Mouse (Mus musculus): ENCODE measurements around the gene AI837181. TPM values are rescaled to one million over a fixed set of nuclear protein-coding genes. Genes with fewer than 3 reads are reported as not detected.

AI837181 gene
- polyA plus RNA-seq, 1 experiment from 2014 or later, result 35.0 TPM

DNA sequence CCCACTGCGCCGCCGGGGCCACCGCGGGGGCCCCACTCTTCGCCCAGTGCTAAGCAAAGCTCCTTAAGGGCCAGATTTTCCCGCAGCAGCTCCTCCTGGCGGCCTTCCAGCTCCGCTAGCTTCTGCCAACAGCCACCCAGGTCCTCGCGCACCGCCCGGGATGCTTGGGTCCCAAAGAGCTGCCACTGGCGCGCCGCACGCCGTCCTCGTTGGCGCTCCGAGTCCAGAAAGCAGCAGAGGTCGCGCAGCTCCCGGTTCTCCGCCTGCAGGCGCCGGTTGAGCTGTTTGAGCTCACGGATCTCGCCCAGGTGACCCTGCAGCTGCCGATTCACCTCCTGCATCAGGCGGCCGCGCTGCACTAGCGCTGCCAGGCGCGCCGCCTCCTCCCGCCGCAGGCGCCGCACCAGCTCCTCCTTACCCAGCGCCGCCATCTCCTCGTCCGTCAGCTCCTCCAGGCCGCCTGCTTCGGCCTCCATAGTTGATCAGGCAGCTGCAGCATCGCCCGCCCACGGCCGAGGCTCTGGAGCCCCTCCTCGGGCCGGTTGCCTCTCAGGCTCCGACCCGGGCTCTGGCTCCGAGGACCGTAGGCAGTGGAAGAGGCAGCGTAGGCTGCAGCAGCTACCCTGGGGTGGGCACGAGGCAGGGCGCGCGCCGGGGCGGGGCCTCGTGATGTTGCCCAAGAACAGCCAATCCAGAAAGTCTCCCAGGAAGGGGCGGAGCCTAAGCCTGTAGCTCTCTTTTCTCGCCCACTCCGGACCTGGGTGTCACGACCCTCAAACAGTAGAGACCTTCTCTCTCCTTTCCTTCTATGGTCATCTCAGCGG lies 32.2 kb downstream of the AI837181 start:
- H3K4me2 ChIP-seq (ENCODE audit: low read length), result peak overlapping the region; percentile 97
- peak overlapping the region; percentile 90 to 94 for H3K27ac ChIP-seq (replicated peaks in 1 of 2; ENCODE audit: control insufficient read depth in 1 of 2, insufficient read depth in 1 of 2, low read depth in 2 of 2, low read length in 2 of 2)
- H3K27me3 ChIP-seq (ENCODE audit: control insufficient read depth, insufficient read depth, low read length), result no peaks in the 10 kb centered on the region
- ATAC-seq (ENCODE audit: insufficient number of reproducible peaks, insufficient read depth, low FRiP score, low read depth), result peak; percentile 84
- H3K4me3 ChIP-seq (ENCODE audit: control insufficient read depth in 1 of 2, insufficient read depth in 1 of 2, low read depth in 1 of 2, low read length in 2 of 2), result peak overlapping the region; percentile 69 to 92
- H3K9ac ChIP-seq (ENCODE audit: low read length), result peak overlapping the region; percentile 89
- H3K9me3 ChIP-seq (ENCODE audit: control insufficient read depth, low read length), result no peaks in the 10 kb centered on the region
- peaks cover 22% of the 10 kb centered on the region for H3K36me3 ChIP-seq (ENCODE audit: control insufficient read depth, insufficient read depth, low read length)
- peaks cover 11 to 33% of the 10 kb centered on the region in 2 experiments for H3K4me1 ChIP-seq (ENCODE audit: control insufficient read depth in 2 of 2, insufficient read depth in 2 of 2, low read length in 2 of 2)
- WGBS, result under 1% methylated on average over 68 of the region's 70 CpGs

DNA sequence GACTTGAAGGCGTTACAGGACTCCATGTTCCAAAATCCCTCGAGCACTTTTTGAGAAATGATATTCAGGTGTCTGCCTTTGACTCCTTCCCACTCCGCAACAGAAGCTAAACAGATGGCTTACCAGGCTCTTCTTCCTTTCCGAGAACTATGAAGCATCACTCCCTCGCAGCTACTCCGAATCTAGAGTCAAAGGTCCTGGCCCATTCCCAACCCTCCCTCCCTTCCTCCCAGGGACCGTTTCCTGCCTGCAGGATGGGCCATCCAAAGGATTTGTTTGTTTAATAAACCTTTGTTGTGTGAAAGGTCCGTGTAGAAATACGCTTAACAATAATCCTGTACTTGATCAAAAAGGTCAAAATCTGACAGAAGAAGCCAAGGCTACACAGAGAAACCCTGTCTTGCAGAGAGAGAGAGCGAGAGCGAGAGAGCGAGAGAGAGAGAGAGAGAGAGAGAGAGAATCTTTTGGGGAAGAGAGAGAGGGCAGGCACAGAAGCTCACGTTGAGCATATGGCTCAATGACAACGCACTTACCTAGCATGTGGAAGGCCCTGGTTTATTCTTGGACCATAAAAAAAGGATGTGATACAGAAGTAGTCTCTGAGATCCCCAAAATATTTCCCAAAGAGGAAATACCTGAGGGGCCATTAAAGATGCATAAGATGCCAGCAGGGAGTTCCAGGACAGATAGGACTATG lies 33.0 kb downstream of the AI837181 start, which contains the start of gene Ccdc85b:
Gene Ccdc85b (minus strand): TSS at position 149 of the 697 bp plus-strand sequence.
- Histone ChIP-seq H3K4me2 (ENCODE audit: low read length) (peak within 1 kb of the TSS; percentile 97), H3K4me1 (ENCODE audit: control insufficient read depth in 2 of 2, insufficient read depth in 2 of 2, low read length in 2 of 2) (peaks cover 11 to 33% of the 10 kb centered on the region in 2 experiments), H3K9ac (ENCODE audit: low read length) (peak within 1 kb of the TSS; percentile 89), H3K27me3 (ENCODE audit: control insufficient read depth, insufficient read depth, low read length) (no peaks in the 10 kb centered on the region), H3K27ac (replicated peaks in 1 of 2; ENCODE audit: control insufficient read depth in 1 of 2, insufficient read depth in 1 of 2, low read depth in 2 of 2, low read length in 2 of 2) (peak within 1 kb of the TSS; percentile 90 to 94), H3K4me3 (ENCODE audit: control insufficient read depth in 1 of 2, insufficient read depth in 1 of 2, low read depth in 1 of 2, low read length in 2 of 2) (peak within 1 kb of the TSS; percentile 69 to 92), H3K36me3 (ENCODE audit: control insufficient read depth, insufficient read depth, low read length) (peaks cover 28% of the 10 kb centered on the region), H3K9me3 (ENCODE audit: control insufficient read depth, low read length) (no peaks in the 10 kb centered on the region)
- WGBS, result 15% methylated on average over 14 of the region's 14 CpGs
- ATAC-seq (ENCODE audit: insufficient number of reproducible peaks, insufficient read depth, low FRiP score, low read depth), result no peak

DNA sequence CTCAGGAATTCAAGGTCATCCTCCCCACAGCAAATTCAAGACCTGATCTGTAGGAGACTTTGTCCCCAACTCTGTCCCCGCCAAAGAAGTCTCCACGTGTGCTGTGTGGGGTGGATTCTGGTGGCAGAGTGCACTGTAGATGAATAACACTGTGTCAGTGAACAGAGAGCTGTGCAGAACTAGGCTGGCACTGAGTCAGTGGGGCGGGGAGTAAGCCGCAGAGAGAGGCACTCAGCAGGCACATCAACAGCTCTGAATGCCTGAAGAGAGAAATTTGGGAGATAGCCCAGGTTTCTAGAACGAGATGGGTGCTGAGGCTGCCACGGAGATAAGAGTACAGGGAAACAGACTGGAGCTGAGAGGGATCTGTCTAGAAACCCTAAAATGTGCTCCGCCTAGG lies 34.1 kb downstream of the AI837181 start:
- peaks cover 32% of the 10 kb centered on the region for H3K36me3 ChIP-seq (ENCODE audit: control insufficient read depth, insufficient read depth, low read length)
- no peaks in the 10 kb centered on the region for H3K9me3 ChIP-seq (ENCODE audit: control insufficient read depth, low read length)
- no peak for ATAC-seq (ENCODE audit: insufficient number of reproducible peaks, insufficient read depth, low FRiP score, low read depth)
- H3K9ac ChIP-seq (ENCODE audit: low read length), result no peak overlapping the region
- H3K4me1 ChIP-seq (ENCODE audit: control insufficient read depth in 2 of 2, insufficient read depth in 2 of 2, low read length in 2 of 2), result peaks cover 11 to 35% of the 10 kb centered on the region in 2 experiments
- H3K27me3 ChIP-seq (ENCODE audit: control insufficient read depth, insufficient read depth, low read length), result no peaks in the 10 kb centered on the region
- H3K4me2 ChIP-seq (ENCODE audit: low read length), result no peak overlapping the region
- 53% methylated on average over 7 of the region's 7 CpGs for WGBS
- no peak overlapping the region for H3K4me3 ChIP-seq (ENCODE audit: control insufficient read depth in 1 of 2, insufficient read depth in 1 of 2, low read depth in 1 of 2, low read length in 2 of 2)
- H3K27ac ChIP-seq (replicated peaks in 1 of 2; ENCODE audit: control insufficient read depth in 1 of 2, insufficient read depth in 1 of 2, low read depth in 2 of 2, low read length in 2 of 2), result no peak overlapping the region

DNA sequence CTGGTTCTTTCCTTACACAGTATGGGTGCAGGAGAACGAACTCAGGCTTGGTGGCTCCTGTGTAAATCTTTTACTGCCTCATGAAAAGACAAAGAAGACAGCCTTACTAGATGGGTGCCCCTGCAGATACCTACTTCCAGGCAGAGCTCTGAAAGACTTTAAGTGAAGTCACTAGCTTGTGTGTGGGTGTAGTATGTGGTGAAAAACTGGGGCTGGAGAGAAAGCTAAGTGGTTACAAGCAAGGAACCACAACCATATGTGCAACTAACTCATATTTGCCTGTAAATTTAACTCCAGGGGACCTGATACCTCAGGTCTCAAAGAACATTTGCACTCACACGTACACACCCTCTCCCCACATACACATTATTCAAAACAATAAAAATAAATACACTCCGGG lies 35.0 kb downstream of the AI837181 start:
- peak overlapping the region in 1 of 2 experiments; percentile 75; a peak in 3 of 4 replicates for H3K4me3 ChIP-seq (ENCODE audit: control insufficient read depth in 1 of 2, insufficient read depth in 1 of 2, low read depth in 1 of 2, low read length in 2 of 2)
- peak overlapping the region in 1 of 2 experiments; percentile 70; a peak in 1 of 4 replicates for H3K27ac ChIP-seq (replicated peaks in 1 of 2; ENCODE audit: control insufficient read depth in 1 of 2, insufficient read depth in 1 of 2, low read depth in 2 of 2, low read length in 2 of 2)
- peaks cover 12 to 36% of the 10 kb centered on the region in 2 experiments for H3K4me1 ChIP-seq (ENCODE audit: control insufficient read depth in 2 of 2, insufficient read depth in 2 of 2, low read length in 2 of 2)
- H3K9ac ChIP-seq (ENCODE audit: low read length), result peak overlapping the region; percentile 80
- peaks cover 32% of the 10 kb centered on the region for H3K36me3 ChIP-seq (ENCODE audit: control insufficient read depth, insufficient read depth, low read length)
- WGBS, result 23% methylated on average over 3 of the region's 3 CpGs
- peak overlapping the region; percentile 80 for H3K4me2 ChIP-seq (ENCODE audit: low read length)
- no peaks in the 10 kb centered on the region for H3K9me3 ChIP-seq (ENCODE audit: control insufficient read depth, low read length)
- no peak for ATAC-seq (ENCODE audit: insufficient number of reproducible peaks, insufficient read depth, low FRiP score, low read depth)
- H3K27me3 ChIP-seq (ENCODE audit: control insufficient read depth, insufficient read depth, low read length), result no peaks in the 10 kb centered on the region

DNA sequence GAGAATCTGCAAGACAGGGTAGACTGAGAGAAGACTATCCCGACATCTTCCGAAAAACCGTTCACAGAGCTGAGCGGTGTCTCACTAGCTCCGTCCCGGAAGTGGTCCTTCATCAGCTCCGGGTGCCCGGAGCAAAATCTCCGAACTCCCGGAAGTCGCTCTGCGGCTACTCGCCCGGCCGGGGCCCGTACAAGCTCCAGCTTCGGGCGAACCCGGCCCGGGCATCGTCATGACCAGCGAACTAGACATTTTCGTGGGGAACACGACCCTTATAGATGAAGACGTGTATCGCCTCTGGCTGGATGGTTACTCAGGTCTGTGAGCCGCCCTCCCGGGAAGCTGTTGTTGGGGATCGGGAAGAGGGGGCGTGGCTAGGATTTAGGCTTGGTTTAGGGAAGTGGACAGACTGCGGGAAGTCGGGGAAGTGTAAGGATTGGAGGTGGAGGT lies 35.5 kb downstream of the AI837181 start, which contains the start of gene Fibp:
Gene Fibp (plus strand): TSS at position 151 of the 447 bp plus-strand sequence.
- Histone ChIP-seq H3K27me3 (ENCODE audit: control insufficient read depth, insufficient read depth, low read length) (no peaks in the 10 kb centered on the region), H3K4me1 (ENCODE audit: control insufficient read depth in 2 of 2, insufficient read depth in 2 of 2, low read length in 2 of 2) (peaks cover 11 to 30% of the 10 kb centered on the region in 2 experiments), H3K4me2 (ENCODE audit: low read length) (peak within 1 kb of the TSS; percentile 80), H3K9ac (ENCODE audit: low read length) (peak within 1 kb of the TSS; percentile 80), H3K4me3 (ENCODE audit: control insufficient read depth in 1 of 2, insufficient read depth in 1 of 2, low read depth in 1 of 2, low read length in 2 of 2) (peak within 1 kb of the TSS; percentile 75 to 85), H3K9me3 (ENCODE audit: control insufficient read depth, low read length) (no peaks in the 10 kb centered on the region), H3K36me3 (ENCODE audit: control insufficient read depth, insufficient read depth, low read length) (peaks cover 36% of the 10 kb centered on the region), H3K27ac (replicated peaks in 1 of 2; ENCODE audit: control insufficient read depth in 1 of 2, insufficient read depth in 1 of 2, low read depth in 2 of 2, low read length in 2 of 2) (peak within 1 kb of the TSS; percentile 64 to 70; a peak in 2 of 4 replicates)
- 0 out of 2 replicates have a peak, but pooled peaks have one; percentile 14 for ATAC-seq (ENCODE audit: insufficient number of reproducible peaks, insufficient read depth, low FRiP score, low read depth)
- WGBS, result under 1% methylated on average over 32 of the region's 32 CpGs

DNA sequence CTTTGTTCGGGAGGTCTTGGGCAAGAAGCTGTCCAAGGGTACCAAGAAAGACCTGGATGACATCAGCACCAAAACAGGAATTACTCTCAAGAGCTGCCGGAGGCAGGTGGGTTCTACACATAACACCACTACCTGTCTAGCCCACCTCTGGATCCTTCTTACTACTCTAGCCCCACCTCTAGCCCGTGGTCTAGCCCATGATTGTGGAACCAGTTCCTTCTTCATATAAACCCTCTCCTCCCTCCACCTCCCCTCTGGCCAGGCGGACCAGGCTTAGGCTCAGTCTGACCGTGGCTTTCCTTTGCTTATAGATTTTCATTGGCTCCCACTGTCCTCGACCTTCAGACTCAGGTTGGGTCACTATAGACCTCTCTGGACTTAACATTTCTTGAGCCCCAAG lies 36.5 kb downstream of the AI837181 start:
- WGBS, result 86% methylated on average over 6 of the region's 6 CpGs
- H3K9ac ChIP-seq (ENCODE audit: low read length), result peak overlapping the region; percentile 80

DNA sequence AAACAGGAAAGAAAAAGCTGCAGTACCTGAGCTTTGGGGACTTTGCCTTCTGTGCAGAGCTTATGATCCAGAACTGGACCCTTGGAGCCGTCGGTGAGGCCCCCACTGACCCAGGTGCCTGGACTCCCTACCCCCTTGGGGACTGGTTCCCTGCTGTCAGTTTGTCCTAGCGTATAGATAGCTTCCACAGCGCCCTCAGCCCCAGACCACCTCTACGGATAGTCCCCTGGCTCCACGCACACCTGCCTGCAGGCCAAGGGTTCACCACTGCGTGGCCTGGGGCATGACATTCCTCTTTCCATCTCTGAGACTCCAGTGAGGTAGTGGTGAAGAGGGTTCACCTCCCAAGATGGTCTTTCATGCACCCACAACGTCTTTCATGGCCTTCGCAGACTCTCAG lies 38.3 kb downstream of the AI837181 start:
- WGBS, result 86% methylated on average over 9 of the region's 9 CpGs
- H3K36me3 ChIP-seq (ENCODE audit: control insufficient read depth, insufficient read depth, low read length), result peaks cover 63% of the 10 kb centered on the region

More for the DNA sequence above, 36.5 kb downstream of the AI837181 start:
- no peak overlapping the region for H3K27ac ChIP-seq (replicated peaks in 1 of 2; ENCODE audit: control insufficient read depth in 1 of 2, insufficient read depth in 1 of 2, low read depth in 2 of 2, low read length in 2 of 2)
- no peaks in the 10 kb centered on the region for H3K9me3 ChIP-seq (ENCODE audit: control insufficient read depth, low read length)
- peaks cover 6 to 21% of the 10 kb centered on the region in 2 experiments for H3K4me1 ChIP-seq (ENCODE audit: control insufficient read depth in 2 of 2, insufficient read depth in 2 of 2, low read length in 2 of 2)
- ATAC-seq (ENCODE audit: insufficient number of reproducible peaks, insufficient read depth, low FRiP score, low read depth), result no peak
- H3K27me3 ChIP-seq (ENCODE audit: control insufficient read depth, insufficient read depth, low read length), result no peaks in the 10 kb centered on the region
- H3K4me3 ChIP-seq (ENCODE audit: control insufficient read depth in 1 of 2, insufficient read depth in 1 of 2, low read depth in 1 of 2, low read length in 2 of 2), result peak overlapping the region in 1 of 2 experiments; percentile 75; a peak in 2 of 4 replicates
- H3K36me3 ChIP-seq (ENCODE audit: control insufficient read depth, insufficient read depth, low read length), result peaks cover 46% of the 10 kb centered on the region
- H3K4me2 ChIP-seq (ENCODE audit: low read length), result peak overlapping the region; percentile 80

More for the DNA sequence above, 38.3 kb downstream of the AI837181 start:
- ATAC-seq (ENCODE audit: insufficient number of reproducible peaks, insufficient read depth, low FRiP score, low read depth), result no peak
- Histone ChIP-seq H3K27me3 (ENCODE audit: control insufficient read depth, insufficient read depth, low read length) (no peaks in the 10 kb centered on the region), H3K4me3 (ENCODE audit: control insufficient read depth in 1 of 2, insufficient read depth in 1 of 2, low read depth in 1 of 2, low read length in 2 of 2) (no peak overlapping the region), H3K27ac (replicated peaks in 1 of 2; ENCODE audit: control insufficient read depth in 1 of 2, insufficient read depth in 1 of 2, low read depth in 2 of 2, low read length in 2 of 2) (no peak overlapping the region), H3K4me1 (ENCODE audit: control insufficient read depth in 2 of 2, insufficient read depth in 2 of 2, low read length in 2 of 2) (peaks cover 4 to 17% of the 10 kb centered on the region in 2 experiments), H3K9me3 (ENCODE audit: control insufficient read depth, low read length) (no peaks in the 10 kb centered on the region), H3K4me2 (ENCODE audit: low read length) (no peak overlapping the region), H3K9ac (ENCODE audit: low read length) (no peak overlapping the region)

All from heart, embryonic 14.5 days (tissue).